Mouse (Mus musculus): Measurements from ENCODE around the gene Sugct. TPM values are rescaled to one million over a fixed set of nuclear protein-coding genes. Genes with fewer than 3 reads are reported as not detected.

The Sugct gene
- polyA plus RNA-seq, 1 experiment from 2014 or later = 5.1 TPM

GRCm38 (mm10) chr13:17086547-17086946, 608.8 kb downstream of the Sugct start:
- WGBS = 23% methylated on average over 2 of the region's 2 CpGs
- H3K27me3 ChIP-seq = no peaks in the 10 kb centered on the region
- H3K27ac ChIP-seq (replicated peaks) = no peak overlapping the region
- no peak for ATAC-seq (ENCODE audit: insufficient number of reproducible peaks, low FRiP score, low TSS enrichment, low read depth)
- H3K4me1 ChIP-seq = no peaks in the 10 kb centered on the region
- no peak overlapping the region for H3K4me3 ChIP-seq (replicated peaks)
- H3K9ac ChIP-seq = no peak overlapping the region
- no peaks in the 10 kb centered on the region for H3K36me3 ChIP-seq
- H3K9me3 ChIP-seq (replicated peaks) = no peaks in the 10 kb centered on the region
- no peak overlapping the region for H3K4me2 ChIP-seq (replicated peaks)

DNA sequence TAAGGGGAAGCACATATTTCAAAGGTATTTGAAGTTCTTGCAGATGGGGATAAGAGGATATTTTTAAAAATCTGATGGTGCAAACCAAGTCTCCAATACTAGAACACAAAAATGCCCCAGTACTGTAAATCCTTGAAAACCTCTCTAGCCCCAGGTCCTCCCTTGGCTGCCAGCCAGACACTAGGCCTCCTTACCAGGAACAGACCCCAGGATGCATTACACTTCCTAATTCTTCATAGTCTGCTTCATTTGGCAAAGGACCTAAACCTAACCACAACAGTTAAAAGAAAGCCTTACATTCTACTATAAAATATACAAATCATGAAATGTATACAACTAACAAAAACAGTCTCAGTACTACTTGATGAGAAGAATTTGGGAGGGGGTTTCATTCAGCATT, 609.2 kb downstream of the Sugct start:
- ATAC-seq (ENCODE audit: insufficient number of reproducible peaks, low FRiP score, low TSS enrichment, low read depth) = peak; percentile 47; the same call in 1 of the 2 replicates
- no peaks in the 10 kb centered on the region for H3K27me3 ChIP-seq
- H3K27ac ChIP-seq (replicated peaks) = 0 out of 2 replicates have a peak overlapping the region, but pooled peaks have one; percentile 1

DNA sequence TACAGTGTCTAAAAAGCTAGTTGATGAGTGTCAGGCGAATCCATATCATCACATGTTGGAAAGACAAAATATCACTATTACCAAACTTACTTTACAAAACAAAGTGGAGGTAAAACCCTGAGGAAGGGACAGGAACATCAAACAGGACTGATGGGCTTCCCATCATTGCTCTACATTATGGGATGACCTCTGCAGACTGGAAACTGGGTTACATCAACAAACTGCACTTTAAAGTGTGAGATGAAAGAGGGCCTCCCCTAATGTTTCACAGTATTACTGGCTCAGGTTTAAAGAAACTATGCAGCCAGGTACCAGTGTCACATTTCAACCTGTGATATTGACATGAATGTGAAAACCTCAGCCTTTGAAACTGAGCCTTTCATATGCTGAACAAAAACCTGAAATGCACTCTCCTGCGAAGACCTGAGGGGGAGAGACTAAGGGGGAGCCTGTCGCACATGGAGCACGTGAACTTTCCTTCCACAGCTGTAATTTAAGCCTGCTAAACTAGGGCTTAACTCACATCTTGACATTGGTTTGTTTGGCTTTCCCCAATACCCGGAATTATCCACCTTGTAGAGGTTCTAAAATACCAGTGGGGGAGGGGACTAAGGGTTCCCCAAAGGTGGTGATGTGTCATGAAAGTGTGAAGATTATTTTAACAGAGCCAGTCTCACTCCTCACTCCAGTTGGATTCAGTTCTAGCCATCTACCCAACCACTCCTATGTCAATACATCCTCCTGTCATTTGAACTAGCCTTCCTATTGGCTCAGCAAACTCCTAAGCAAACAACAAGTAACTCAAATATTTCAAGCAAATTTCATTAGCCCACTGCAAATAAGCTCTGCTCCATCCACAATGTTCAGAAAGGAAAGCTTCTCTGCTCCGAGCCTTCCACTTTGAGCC, 610.2 kb downstream of the Sugct start:
- Histone ChIP-seq H3K9me3 (replicated peaks) (no peaks in the 10 kb centered on the region), H3K4me1 (no peaks in the 10 kb centered on the region), H3K9ac (no peak overlapping the region), H3K4me3 (replicated peaks) (no peak overlapping the region), H3K27ac (replicated peaks) (0 out of 2 replicates have a peak overlapping the region, but pooled peaks have one; percentile 1), H3K27me3 (no peaks in the 10 kb centered on the region), H3K4me2 (replicated peaks) (no peak overlapping the region), H3K36me3 (no peaks in the 10 kb centered on the region)
- 42% methylated on average over 6 of the region's 6 CpGs for WGBS
- ATAC-seq (ENCODE audit: insufficient number of reproducible peaks, low FRiP score, low TSS enrichment, low read depth) = peak; percentile 29; the same call in 1 of the 2 replicates

More for the DNA sequence above, 609.2 kb downstream of the Sugct start:
- H3K4me3 ChIP-seq (replicated peaks) = no peak overlapping the region
- no peak overlapping the region for H3K4me2 ChIP-seq (replicated peaks)
- no peak overlapping the region for H3K9ac ChIP-seq
- no peaks in the 10 kb centered on the region for H3K4me1 ChIP-seq
- H3K36me3 ChIP-seq = no peaks in the 10 kb centered on the region
- no peaks in the 10 kb centered on the region for H3K9me3 ChIP-seq (replicated peaks)

GRCm38 (mm10) chr13:17081618-17082017, 613.7 kb downstream of the Sugct start:
- Histone ChIP-seq H3K27ac (replicated peaks) (no peak overlapping the region), H3K4me2 (replicated peaks) (no peak overlapping the region)
- 73% methylated on average over 2 of the region's 2 CpGs for WGBS

DNA sequence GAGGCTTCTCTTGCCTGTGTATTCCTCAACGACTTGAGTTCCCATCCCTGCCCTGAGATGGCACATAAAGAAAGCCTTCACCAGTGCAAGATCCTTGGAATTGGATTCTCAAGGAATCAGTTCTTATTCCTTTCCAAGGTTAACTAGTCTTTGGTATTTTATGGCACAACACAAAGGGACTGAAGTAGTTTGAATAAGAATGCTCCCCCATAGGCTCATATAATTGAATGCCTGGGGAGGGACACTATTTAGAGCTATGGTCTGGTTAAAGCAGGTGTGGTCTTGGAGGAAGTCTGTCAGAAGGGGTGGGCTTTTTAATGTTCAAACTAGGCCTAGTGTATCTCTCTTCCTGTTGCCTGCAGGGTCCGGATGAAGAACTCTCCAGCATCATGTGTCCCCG, 629.8 kb downstream of the Sugct start:
- no peaks in the 10 kb centered on the region for H3K27me3 ChIP-seq
- H3K4me2 ChIP-seq (replicated peaks) = no peak overlapping the region
- H3K9ac ChIP-seq = no peak overlapping the region
- 78% methylated on average over 3 of the region's 3 CpGs for WGBS
- H3K4me1 ChIP-seq = no peaks in the 10 kb centered on the region
- H3K4me3 ChIP-seq (replicated peaks) = no peak overlapping the region
- no peaks in the 10 kb centered on the region for H3K36me3 ChIP-seq
- no peaks in the 10 kb centered on the region for H3K9me3 ChIP-seq (replicated peaks)
- no peak for ATAC-seq (ENCODE audit: insufficient number of reproducible peaks, low FRiP score, low TSS enrichment, low read depth)
- no peak overlapping the region for H3K27ac ChIP-seq (replicated peaks)

More at GRCm38 (mm10) chr13:17081618-17082017, 613.7 kb downstream of the Sugct start:
- no peak overlapping the region for H3K9ac ChIP-seq
- H3K27me3 ChIP-seq = no peaks in the 10 kb centered on the region
- H3K4me1 ChIP-seq = no peaks in the 10 kb centered on the region
- no peaks in the 10 kb centered on the region for H3K36me3 ChIP-seq
- ATAC-seq (ENCODE audit: insufficient number of reproducible peaks, low FRiP score, low TSS enrichment, low read depth) = no peak
- H3K9me3 ChIP-seq (replicated peaks) = no peaks in the 10 kb centered on the region
- H3K4me3 ChIP-seq (replicated peaks) = no peak overlapping the region

DNA sequence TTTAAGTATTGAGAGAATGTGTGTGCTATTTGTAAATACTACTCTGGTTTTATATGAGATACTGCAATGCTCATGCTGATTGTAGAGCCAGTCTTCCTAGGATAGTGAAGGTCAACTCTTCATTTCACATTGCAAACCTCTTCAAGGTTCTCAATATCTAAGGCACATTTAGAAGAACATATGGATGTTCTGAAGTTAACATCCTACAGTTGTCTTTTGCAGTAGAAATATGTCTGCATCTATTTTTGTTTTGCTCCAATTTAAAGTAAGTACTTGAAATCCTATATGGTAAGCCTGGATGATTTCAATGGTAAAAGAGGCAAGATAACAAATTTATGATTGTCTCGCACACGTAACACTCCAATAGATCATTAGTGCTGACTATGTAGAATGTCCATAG, 638.7 kb downstream of the Sugct start:
- Histone ChIP-seq H3K9ac (no peak overlapping the region), H3K9me3 (replicated peaks) (no peaks in the 10 kb centered on the region), H3K27me3 (no peaks in the 10 kb centered on the region), H3K36me3 (no peaks in the 10 kb centered on the region), H3K4me2 (replicated peaks) (no peak overlapping the region), H3K4me3 (replicated peaks) (no peak overlapping the region), H3K27ac (replicated peaks) (no peak overlapping the region), H3K4me1 (no peaks in the 10 kb centered on the region)
- 96% methylated on average over 2 of the region's 2 CpGs for WGBS
- no peak for ATAC-seq (ENCODE audit: insufficient number of reproducible peaks, low FRiP score, low TSS enrichment, low read depth)

DNA sequence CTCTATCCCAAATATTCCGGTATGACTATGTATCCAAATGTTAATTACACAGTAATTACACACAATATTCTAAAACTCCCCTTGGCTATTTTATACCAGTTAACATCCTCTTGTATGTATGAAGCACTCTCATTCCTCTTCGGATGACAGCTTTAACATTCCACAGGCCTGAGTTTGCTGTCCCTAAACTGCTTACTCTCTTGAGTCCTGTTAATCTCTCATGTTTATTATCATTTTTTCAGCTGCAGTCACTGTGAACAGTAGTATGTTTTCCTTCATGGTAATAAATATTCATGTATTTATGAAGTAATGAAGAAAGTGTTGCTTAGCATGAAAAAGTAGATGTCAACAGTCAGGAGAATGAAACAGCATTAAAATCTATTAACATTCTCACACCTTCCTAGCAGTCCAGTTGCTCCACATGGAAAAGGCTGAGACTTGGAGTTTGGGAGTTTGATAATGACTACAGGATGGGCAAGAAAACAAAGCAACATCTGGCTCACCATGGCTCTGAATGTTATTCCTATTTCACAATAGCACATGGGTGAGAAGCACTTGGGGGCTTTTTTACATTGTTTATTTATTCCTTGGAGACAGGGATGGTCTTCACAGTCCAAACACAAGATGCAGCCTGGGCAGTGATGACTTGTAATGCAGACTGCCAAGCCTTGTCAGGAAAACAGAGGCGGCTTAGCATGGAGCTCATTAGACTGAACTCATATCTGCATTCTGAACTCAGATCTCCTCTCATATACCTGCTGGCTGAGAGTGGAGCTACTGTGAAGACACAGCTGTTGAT, 651.7 kb downstream of the Sugct start:
- WGBS = 64% methylated on average over 3 of the region's 3 CpGs
- Histone ChIP-seq H3K4me1 (no peaks in the 10 kb centered on the region), H3K4me3 (replicated peaks) (no peak overlapping the region), H3K27me3 (no peaks in the 10 kb centered on the region), H3K9me3 (replicated peaks) (no peaks in the 10 kb centered on the region), H3K4me2 (replicated peaks) (no peak overlapping the region), H3K27ac (replicated peaks) (no peak overlapping the region), H3K9ac (no peak overlapping the region), H3K36me3 (no peaks in the 10 kb centered on the region)
- no peak for ATAC-seq (ENCODE audit: insufficient number of reproducible peaks, low FRiP score, low TSS enrichment, low read depth)

GRCm38 (mm10) chr13:17042332-17042731, 653.0 kb downstream of the Sugct start:
- no peaks in the 10 kb centered on the region for H3K27me3 ChIP-seq
- 74% methylated on average over 2 of the region's 2 CpGs for WGBS
- H3K36me3 ChIP-seq = no peaks in the 10 kb centered on the region

DNA sequence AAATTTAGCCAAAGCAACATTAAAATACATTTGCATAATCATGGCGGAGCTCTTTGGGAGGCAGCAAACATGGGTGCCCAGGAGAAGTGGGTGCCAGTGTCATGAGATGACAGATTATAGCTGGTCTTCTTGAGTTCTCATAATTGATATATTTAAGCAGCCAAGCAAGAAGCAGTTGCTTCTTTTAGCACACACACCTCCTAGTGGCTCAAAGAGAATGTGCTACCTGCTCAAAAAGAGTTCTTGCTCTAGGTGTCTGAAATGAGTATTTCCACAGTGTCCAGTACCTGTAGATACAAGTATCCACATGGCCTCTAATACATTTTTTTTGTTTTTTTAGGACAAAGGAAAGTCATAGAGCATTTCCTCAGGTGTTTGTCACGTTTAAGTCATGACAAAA, 655.6 kb downstream of the Sugct start:
- no peak overlapping the region for H3K27ac ChIP-seq (replicated peaks)
- ATAC-seq (ENCODE audit: insufficient number of reproducible peaks, low FRiP score, low TSS enrichment, low read depth) = no peak
- no peaks in the 10 kb centered on the region for H3K27me3 ChIP-seq
- no peaks in the 10 kb centered on the region for H3K9me3 ChIP-seq (replicated peaks)
- 64% methylated on average over 2 of the region's 2 CpGs for WGBS
- H3K4me3 ChIP-seq (replicated peaks) = no peak overlapping the region
- no peak overlapping the region for H3K9ac ChIP-seq
- no peak overlapping the region for H3K4me2 ChIP-seq (replicated peaks)
- H3K36me3 ChIP-seq = no peaks in the 10 kb centered on the region
- H3K4me1 ChIP-seq = no peaks in the 10 kb centered on the region

More at GRCm38 (mm10) chr13:17042332-17042731, 653.0 kb downstream of the Sugct start:
- no peak for ATAC-seq (ENCODE audit: insufficient number of reproducible peaks, low FRiP score, low TSS enrichment, low read depth)
- H3K4me3 ChIP-seq (replicated peaks) = no peak overlapping the region
- no peak overlapping the region for H3K4me2 ChIP-seq (replicated peaks)
- no peaks in the 10 kb centered on the region for H3K4me1 ChIP-seq
- H3K9ac ChIP-seq = no peak overlapping the region
- no peaks in the 10 kb centered on the region for H3K9me3 ChIP-seq (replicated peaks)
- no peak overlapping the region for H3K27ac ChIP-seq (replicated peaks)

DNA sequence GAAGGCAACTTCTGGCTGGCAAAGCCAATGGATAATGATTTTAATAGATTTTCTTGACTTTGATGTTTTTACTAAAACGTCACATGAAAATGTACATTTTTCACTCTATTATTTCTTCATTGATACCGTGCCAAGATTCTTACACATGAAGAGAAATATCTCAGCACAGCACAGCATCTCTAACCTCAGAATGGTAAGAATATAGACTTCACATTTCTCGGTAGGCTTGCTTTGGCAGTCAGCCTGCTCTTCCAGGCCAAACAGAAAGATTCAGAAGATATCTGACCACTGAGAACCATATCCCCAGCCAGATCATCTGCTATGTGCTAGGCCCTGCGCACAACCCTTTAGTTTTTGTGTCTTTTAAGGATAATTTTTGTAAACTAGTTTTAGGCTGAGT, 657.0 kb downstream of the Sugct start:
- no peaks in the 10 kb centered on the region for H3K36me3 ChIP-seq
- 62% methylated on average over 4 of the region's 4 CpGs for WGBS
- no peak overlapping the region for H3K9ac ChIP-seq
- no peak overlapping the region for H3K4me3 ChIP-seq (replicated peaks)
- no peaks in the 10 kb centered on the region for H3K4me1 ChIP-seq
- no peaks in the 10 kb centered on the region for H3K27me3 ChIP-seq
- H3K9me3 ChIP-seq (replicated peaks) = no peaks in the 10 kb centered on the region
- no peak overlapping the region for H3K4me2 ChIP-seq (replicated peaks)
- no peak for ATAC-seq (ENCODE audit: insufficient number of reproducible peaks, low FRiP score, low TSS enrichment, low read depth)
- H3K27ac ChIP-seq (replicated peaks) = no peak overlapping the region

DNA sequence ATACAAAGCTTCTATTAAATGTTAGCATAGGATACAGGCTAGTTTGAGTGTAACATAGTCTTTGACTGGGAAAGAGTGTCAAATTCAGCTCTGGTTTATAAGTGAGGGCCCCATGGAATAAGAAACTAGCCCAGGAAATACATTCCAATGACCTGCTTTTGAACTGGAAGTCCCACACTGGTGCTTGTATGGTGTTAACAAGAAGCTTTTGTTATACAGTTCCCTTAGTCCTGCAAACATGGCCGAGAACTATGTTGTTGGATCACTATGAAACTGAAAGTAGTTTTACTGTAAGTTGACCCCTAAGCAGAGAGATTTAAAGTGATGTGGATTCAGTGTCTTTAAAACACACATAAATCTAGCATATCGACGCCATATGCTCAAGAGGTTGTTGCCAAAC, 657.5 kb downstream of the Sugct start:
- 64% methylated on average over 3 of the region's 3 CpGs for WGBS
- ATAC-seq (ENCODE audit: insufficient number of reproducible peaks, low FRiP score, low TSS enrichment, low read depth) = no peak
- H3K27ac ChIP-seq (replicated peaks) = no peak overlapping the region

More for the DNA sequence above, 657.5 kb downstream of the Sugct start:
- H3K4me2 ChIP-seq (replicated peaks) = no peak overlapping the region
- no peaks in the 10 kb centered on the region for H3K36me3 ChIP-seq
- no peak overlapping the region for H3K4me3 ChIP-seq (replicated peaks)
- no peaks in the 10 kb centered on the region for H3K9me3 ChIP-seq (replicated peaks)
- H3K27me3 ChIP-seq = no peaks in the 10 kb centered on the region
- no peak overlapping the region for H3K9ac ChIP-seq
- no peaks in the 10 kb centered on the region for H3K4me1 ChIP-seq

Measured in embryonic facial prominence, embryonic 15.5 days (tissue).